11 mouse cellular contexts compared by ENCODE assay signal in genomic region chr3:28564370-28565357, GRCm38 (mm10).
DNase-seq lines count a peak whose midpoint lies in the region; ATAC-seq and TF ChIP-seq lines count a peak whose summit lies in the region.
"Had no signal": no experiment of that assay in that cellular context is flagged by ENCODE, and none has a peak within 500 bp of the region (broad histone marks: within the 10 kb centered on the region; RNA-seq: fewer than 3 reads in every experiment).

No protein-coding gene starts in this region.

- TF ChIP-seq CTCF in Patski (IDR thresholded peaks at IDR 0.05): peak; percentile 51

- no peaks in the 10 kb centered on the region for H3K27me3 ChIP-seq in Patski
- H3K27me3 ChIP-seq: liver, embryonic 15.5 days had no signal

- POLR2A ChIA-PET in Patski (lab: Charles Lee): no interaction called here

- in situ Hi-C loops in Patski (cut with MboI; ENCODE audit: low pct_unique_long_range_greater_than_20kb): loop anchor here (5.0 to 25.0 kb wide), 2 partner anchors 178 to 398 kb away; no protein-coding TSS in a partner anchor

- DNase-seq in CD4-positive, CD25-positive, alpha-beta regulatory T cell, adult 2 months (ENCODE audit: low read depth, low spot score): peak; percentile 8
- DNase-seq in layer of hippocampus, adult 9-11 months: peak; percentile 35
- DNase-seq in layer of hippocampus, postnatal 36 days: no peak
- DNase-seq in Patski (ENCODE audit: low read depth, low spot score): no peak
- DNase-seq in induced T-regulatory cell, adult 2 months (ENCODE audit: low read depth): peak; percentile 9
- DNase-seq in urinary bladder, adult 18-20 months (ENCODE audit: low spot score in 2 of 2): no peak
- DNase-seq in adrenal gland, postnatal 4 days (ENCODE audit: low spot score in 2 of 2): no peak
- DNase-seq: heart, adult 18-20 months had no signal

- ATAC-seq in CD4-positive, CD25-positive, alpha-beta regulatory T cell, adult 4 months: no peak
- ATAC-seq in Patski: no peak
- ATAC-seq: activated CD4-positive, CD25-positive, alpha-beta regulatory T cell, adult 4 months had no signal

- CTCF ChIA-PET in Patski (lab: Charles Lee): interaction anchor here (0.8 to 3.6 kb wide), 8 partner anchors 12 to 398 kb away, joined by 3 to 20 read pairs (median 5); no protein-coding TSS in a partner anchor

Comparison
In these comparisons a context has a peak if more than half of its experiments do, and no peak if none do; other contexts are left out.
1. DNase-seq: peak in CD4-positive, CD25-positive, alpha-beta regulatory T cell, adult 2 months (single experiment), layer of hippocampus, adult 9-11 months (single experiment) and induced T-regulatory cell, adult 2 months (single experiment); none in layer of hippocampus, postnatal 36 days (0 of 2), Patski (single experiment), urinary bladder, adult 18-20 months (0 of 2) and adrenal gland, postnatal 4 days (0 of 2).